Mouse (Mus musculus) limb, embryonic 11.5 days (tissue): Measurements from ENCODE around the gene Dnmt3a. TPM values are rescaled to one million over a fixed set of nuclear protein-coding genes. Genes with fewer than 3 reads are reported as not detected.
A peak's percentile ranks its signal among the peaks of the same experiment; 100 is the strongest.

ENCODE experiments used
- ATAC-seq: fragments of 200-750 bp; cut with Nextera tagmentation; 2 replicates; pipeline ENCODE4 v1.8.0; 2017; ENCODE audit warnings: low read depth; ENCODE audit not compliant: insufficient number of reproducible peaks, low FRiP score, low TSS enrichment
- DNase-seq: peaks from one replicate; pipeline ENCODE4 v3.0.0-alpha.2; 2015; ENCODE audit warnings: low spot score
- H3K27ac ChIP-seq: fragments of 300-500 bp; sonication (generic); replicated peaks from 2 replicates; pipeline ENCODE4 v1.5.1; 2014; ENCODE audit warnings: low read depth, mild to moderate bottlenecking, low read length
- H3K27me3 ChIP-seq: fragments of 300-500 bp; sonication (generic); 2 replicates; pipeline ENCODE4 v1.6.1; 2014; ENCODE audit warnings: mild to moderate bottlenecking, low read length, mixed read lengths; ENCODE audit not compliant: control insufficient read depth, insufficient read depth
- H3K36me3 ChIP-seq: fragments of 300-500 bp; sonication (generic); 2 replicates; pipeline ENCODE4 v1.6.1; 2014; ENCODE audit warnings: mild to moderate bottlenecking, low read length, moderate library complexity, mixed read lengths; ENCODE audit not compliant: control insufficient read depth, insufficient read depth
- H3K4me1 ChIP-seq: fragments of 300-500 bp; sonication (generic); 2 replicates; pipeline ENCODE4 v1.6.1; 2014; ENCODE audit warnings: low read length, mixed read lengths; ENCODE audit not compliant: control insufficient read depth, insufficient read depth
- H3K4me2 ChIP-seq: fragments of 300-500 bp; sonication (generic); 2 replicates; pipeline ENCODE4 v1.6.1; 2014; ENCODE audit warnings: low read depth, mild to moderate bottlenecking, moderate library complexity; ENCODE audit not compliant: severe bottlenecking
- H3K4me3 ChIP-seq: fragments of 300-500 bp; sonication (generic); 2 replicates; pipeline ENCODE4 v1.5.1; 2014; ENCODE audit warnings: low read depth, low read length
- H3K9ac ChIP-seq: fragments of 300-500 bp; sonication (generic); 2 replicates; pipeline ENCODE4 v1.6.1; 2014; ENCODE audit warnings: mild to moderate bottlenecking, low read length
- H3K9me3 ChIP-seq: fragments of 300-500 bp; sonication (generic); 2 replicates; pipeline ENCODE4 v1.6.1; 2016; ENCODE audit warnings: low read length; ENCODE audit not compliant: control insufficient read depth
- WGBS: fragments of 180-500 bp; shearing (Covaris S2); extraction: QIAGEN DNeasy Blood & Tissue Kit; methylation state at CpG from one replicate; pipeline ENCODE4 v1.1.7; 2014; 5-methylcytosine and 5-hydroxymethylcytosine counted together
- polyA plus RNA-seq: library from polyadenylated mRNA; unstranded; fragments of >200 nt; fragmentation: Nextera tagmentation; extraction: Ambion mirVana; gene quantifications from 2 replicates; pipeline ENCODE4 v1.2.1, GENCODE M21; 2014

Gene Dnmt3a
- polyA plus RNA-seq, 1 experiment from 2014 or later: 158 TPM

- H3K4me3 ChIP-seq: no peak overlapping the region
- H3K4me2 ChIP-seq: no peak overlapping the region
- H3K9ac ChIP-seq: no peak overlapping the region
- H3K27ac ChIP-seq: no peak overlapping the region
- H3K27me3 ChIP-seq: no peaks in the 10 kb centered on the region
- DNase-seq (no peak), ATAC-seq (no peak)
- 86% methylated on average over 4 of the region's 4 CpGs for WGBS
- H3K36me3 ChIP-seq: no peaks in the 10 kb centered on the region
- H3K9me3 ChIP-seq: no peaks in the 10 kb centered on the region
- no peaks in the 10 kb centered on the region for H3K4me1 ChIP-seq
Observed at GRCm38 (mm10) chr12:3768391-3768790, 37.4 kb upstream of the Dnmt3a start.

GRCm38 (mm10) chr12:3770546-3770945 is 35.3 kb upstream of the Dnmt3a start:
- 89% methylated on average over 2 of the region's 2 CpGs for WGBS
- Histone ChIP-seq H3K4me1 (no peaks in the 10 kb centered on the region), H3K9ac (no peak overlapping the region), H3K9me3 (no peaks in the 10 kb centered on the region), H3K36me3 (no peaks in the 10 kb centered on the region), H3K4me2 (no peak overlapping the region), H3K27ac (no peak overlapping the region), H3K4me3 (no peak overlapping the region), H3K27me3 (no peaks in the 10 kb centered on the region)
- no peak for ATAC-seq
- no peak for DNase-seq

- DNase-seq: no peak
- Histone ChIP-seq H3K9me3 (no peaks in the 10 kb centered on the region), H3K4me1 (no peaks in the 10 kb centered on the region), H3K27me3 (no peaks in the 10 kb centered on the region), H3K4me3 (no peak overlapping the region), H3K9ac (no peak overlapping the region), H3K27ac (no peak overlapping the region), H3K36me3 (no peaks in the 10 kb centered on the region), H3K4me2 (no peak overlapping the region)
- ATAC-seq: no peak
- 93% methylated on average over 2 of the region's 2 CpGs for WGBS
Observed at GRCm38 (mm10) chr12:3771080-3771479, 34.7 kb upstream of the Dnmt3a start.

GRCm38 (mm10) chr12:3773643-3774042 is 32.2 kb upstream of the Dnmt3a start:
- Histone ChIP-seq H3K9me3 (no peaks in the 10 kb centered on the region), H3K4me3 (no peak overlapping the region), H3K27ac (no peak overlapping the region), H3K4me1 (no peaks in the 10 kb centered on the region), H3K36me3 (no peaks in the 10 kb centered on the region), H3K27me3 (no peaks in the 10 kb centered on the region), H3K9ac (no peak overlapping the region), H3K4me2 (no peak overlapping the region)
- 86% methylated on average over 3 of the region's 3 CpGs for WGBS
- ATAC-seq: no peak
- DNase-seq: no peak

- no peak overlapping the region for H3K27ac ChIP-seq
- H3K9ac ChIP-seq: no peak overlapping the region
- no peak overlapping the region for H3K4me2 ChIP-seq
- H3K4me1 ChIP-seq: peaks cover 8% of the 10 kb centered on the region
- H3K4me3 ChIP-seq: no peak overlapping the region
- no peaks in the 10 kb centered on the region for H3K27me3 ChIP-seq
- H3K36me3 ChIP-seq: no peaks in the 10 kb centered on the region
- no peaks in the 10 kb centered on the region for H3K9me3 ChIP-seq
- 94% methylated on average over 2 of the region's 2 CpGs for WGBS
- no peak for ATAC-seq
- no peak for DNase-seq
Observed at GRCm38 (mm10) chr12:3776015-3776414, 29.8 kb upstream of the Dnmt3a start.

- Histone ChIP-seq H3K9me3 (no peaks in the 10 kb centered on the region), H3K4me2 (no peak overlapping the region), H3K9ac (no peak overlapping the region), H3K4me3 (no peak overlapping the region), H3K4me1 (peaks cover 13% of the 10 kb centered on the region), H3K27ac (no peak overlapping the region), H3K36me3 (no peaks in the 10 kb centered on the region), H3K27me3 (no peaks in the 10 kb centered on the region)
- DNase-seq: no peak
- WGBS: 96% methylated on average over 5 of the region's 5 CpGs
- no peak for ATAC-seq
Observed at GRCm38 (mm10) chr12:3777682-3778081, 28.1 kb upstream of the Dnmt3a start.

GRCm38 (mm10) chr12:3778286-3778685 is 27.5 kb upstream of the Dnmt3a start:
- no peak for DNase-seq
- H3K4me2 ChIP-seq: no peak overlapping the region
- ATAC-seq: no peak
- H3K4me1 ChIP-seq: peaks cover 13% of the 10 kb centered on the region
- 89% methylated on average over 6 of the region's 6 CpGs for WGBS
- H3K36me3 ChIP-seq: no peaks in the 10 kb centered on the region
- H3K27me3 ChIP-seq: no peaks in the 10 kb centered on the region
- H3K9me3 ChIP-seq: no peaks in the 10 kb centered on the region
- H3K9ac ChIP-seq: no peak overlapping the region
- no peak overlapping the region for H3K27ac ChIP-seq
- H3K4me3 ChIP-seq: no peak overlapping the region

- H3K9me3 ChIP-seq: no peaks in the 10 kb centered on the region
- peaks cover 13% of the 10 kb centered on the region for H3K4me1 ChIP-seq
- H3K4me3 ChIP-seq: no peak overlapping the region
- no peak overlapping the region for H3K9ac ChIP-seq
- H3K27ac ChIP-seq: no peak overlapping the region
- DNase-seq: no peak
- ATAC-seq: no peak
- H3K36me3 ChIP-seq: no peaks in the 10 kb centered on the region
- no peaks in the 10 kb centered on the region for H3K27me3 ChIP-seq
- H3K4me2 ChIP-seq: no peak overlapping the region
- 59% methylated on average over 2 of the region's 2 CpGs for WGBS
Observed at GRCm38 (mm10) chr12:3779639-3780038, 26.2 kb upstream of the Dnmt3a start.

GRCm38 (mm10) chr12:3780405-3780891 is 25.4 kb upstream of the Dnmt3a start:
- DNase-seq (peak; percentile 75), ATAC-seq (peak; percentile 61)
- WGBS: 17% methylated on average over 8 of the region's 8 CpGs
- peak overlapping the region; percentile 79 for H3K27ac ChIP-seq
- no peak overlapping the region for H3K4me2 ChIP-seq
- H3K9ac ChIP-seq: no peak overlapping the region
- H3K9me3 ChIP-seq: no peaks in the 10 kb centered on the region
- H3K4me1 ChIP-seq: peaks cover 13% of the 10 kb centered on the region
- no peak overlapping the region for H3K4me3 ChIP-seq
- H3K36me3 ChIP-seq: no peaks in the 10 kb centered on the region
- no peaks in the 10 kb centered on the region for H3K27me3 ChIP-seq
